Mouse (Mus musculus) hematopoietic stem cell, adult 5-6 weeks (primary cell): ENCODE measurements around the gene Pip5kl1. TPM values are rescaled to one million over a fixed set of nuclear protein-coding genes. Genes with fewer than 3 reads are reported as not detected.
A peak's percentile ranks its signal among the peaks of the same experiment; 100 is the strongest.

ENCODE experiments used
- ATAC-seq, 2 experiments: fragments of 125-278 bp in 1 of 2; replicated peaks in 1 of 2; 2 replicates each; pipeline ENCODE4 v1.8.0; 2016 to 2017; ENCODE audit warnings: inconsistent platforms in 2 of 2, mild to moderate bottlenecking in 2 of 2, moderate number of reproducible peaks in 2 of 2, low read depth in 1 of 2, moderate TSS enrichment in 1 of 2; ENCODE audit not compliant: low FRiP score in 2 of 2, poor library complexity in 2 of 2, severe bottlenecking in 2 of 2, insufficient read depth in 1 of 2, low TSS enrichment in 1 of 2
- total RNA-seq: library from RNA; stranded (forward); fragments of 172-1452, 232-1000 nt; gene quantifications from 2 replicates; pipeline ENCODE4 v1.2.3, GENCODE M21; 2017

The Pip5kl1 gene
- total RNA-seq, 1 experiment from 2014 or later: not detected

GRCm38 (mm10) chr2:32601417-32602065, 26.9 kb downstream of the Pip5kl1 start:
- peak in 1 of 2 experiments; percentile 37; a peak in 1 of 4 replicates for ATAC-seq

GRCm38 (mm10) chr2:32602600-32603054, 28.0 kb downstream of the Pip5kl1 start:
- peak; percentile 66 to 74 for ATAC-seq

GRCm38 (mm10) chr2:32604631-32605030, 30.0 kb downstream of the Pip5kl1 start:
- no peak for ATAC-seq

GRCm38 (mm10) chr2:32606161-32607142, 31.9 kb downstream of the Pip5kl1 start:
- ATAC-seq: peak; percentile 43 to 44; a peak in 1 of 4 replicates

GRCm38 (mm10) chr2:32607262-32607947, 32.8 kb downstream of the Pip5kl1 start:
- ATAC-seq: 0 out of 4 replicates have a peak, but pooled peaks of 1 of the 2 experiments have one; percentile 13

GRCm38 (mm10) chr2:32608141-32608777, 33.7 kb downstream of the Pip5kl1 start:
- peak; percentile 53 to 71 for ATAC-seq

- ATAC-seq: no peak; a peak in 1 of 4 replicates
Measured at GRCm38 (mm10) chr2:32608778-32609435, 34.3 kb downstream of the Pip5kl1 start.

GRCm38 (mm10) chr2:32610610-32611229, 36.1 kb downstream of the Pip5kl1 start:
- 0 out of 4 replicates have a peak, but pooled peaks have one; percentile 27 to 28 for ATAC-seq

GRCm38 (mm10) chr2:32612274-32612673, 37.7 kb downstream of the Pip5kl1 start:
- ATAC-seq: no peak

GRCm38 (mm10) chr2:32617109-32617508, 42.5 kb downstream of the Pip5kl1 start:
- ATAC-seq: no peak

- ATAC-seq: no peak
Measured at GRCm38 (mm10) chr2:32617601-32618000, 43.0 kb downstream of the Pip5kl1 start.

- ATAC-seq: no peak
Measured at GRCm38 (mm10) chr2:32618051-32618450, 43.5 kb downstream of the Pip5kl1 start.

- ATAC-seq: no peak
Measured at GRCm38 (mm10) chr2:32620682-32621516, 46.3 kb downstream of the Pip5kl1 start.

- peak in 1 of 2 experiments; percentile 4; a peak in 1 of 4 replicates for ATAC-seq
Measured at GRCm38 (mm10) chr2:32621517-32621859, 46.9 kb downstream of the Pip5kl1 start, which contains the start of gene Ak1. Ak1 (plus strand) TSS chr2:32621758.

- ATAC-seq: no peak
Measured at GRCm38 (mm10) chr2:32624111-32624748, 49.6 kb downstream of the Pip5kl1 start.
